Mouse (Mus musculus) 3134 (cell line): ENCODE measurements around the gene Cdc20b.

ENCODE experiments used
- DNase-seq: peaks from one replicate; pipeline ENCODE4 v3.0.0-alpha.2; 2011; ENCODE audit warnings: low spot score; ENCODE audit not compliant: insufficient read length; ENCODE audit errors: extremely low read depth

The Cdc20b gene

GRCm38 (mm10) chr13:113090489-113090888 lies 55.6 kb downstream of the Cdc20b start:
- no peak for DNase-seq

DNA sequence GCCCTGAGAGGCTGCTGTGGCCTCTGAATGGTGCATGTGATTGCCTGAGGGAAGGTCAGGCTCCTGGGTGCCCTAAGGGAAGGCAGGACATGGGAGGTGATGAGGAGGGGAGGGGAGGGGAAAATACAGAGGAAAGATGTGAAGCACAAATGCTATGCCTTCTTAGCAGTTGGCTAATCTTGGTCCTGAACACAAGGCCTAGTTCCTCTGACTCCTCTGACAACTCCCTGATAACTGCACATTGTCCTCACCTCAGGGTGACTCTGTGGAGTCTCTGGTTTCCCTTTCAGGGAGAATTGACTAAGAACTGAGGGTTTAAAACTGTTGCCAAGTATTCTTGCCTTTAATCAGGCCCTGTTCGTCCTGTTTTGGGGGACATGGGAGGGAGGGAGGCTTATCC lies 59.7 kb downstream of the Cdc20b start:
- DNase-seq: no peak

- DNase-seq: no peak
Measured at GRCm38 (mm10) chr13:113097011-113097410, 62.1 kb downstream of the Cdc20b start.

GRCm38 (mm10) chr13:113098406-113098805 lies 63.5 kb downstream of the Cdc20b start:
- no peak for DNase-seq

- DNase-seq: no peak
Measured at GRCm38 (mm10) chr13:113100879-113101278, 66.0 kb downstream of the Cdc20b start, which contains the start of gene Gzma. Gene Gzma, minus strand, starts transcription at chr13:113100981.

DNA sequence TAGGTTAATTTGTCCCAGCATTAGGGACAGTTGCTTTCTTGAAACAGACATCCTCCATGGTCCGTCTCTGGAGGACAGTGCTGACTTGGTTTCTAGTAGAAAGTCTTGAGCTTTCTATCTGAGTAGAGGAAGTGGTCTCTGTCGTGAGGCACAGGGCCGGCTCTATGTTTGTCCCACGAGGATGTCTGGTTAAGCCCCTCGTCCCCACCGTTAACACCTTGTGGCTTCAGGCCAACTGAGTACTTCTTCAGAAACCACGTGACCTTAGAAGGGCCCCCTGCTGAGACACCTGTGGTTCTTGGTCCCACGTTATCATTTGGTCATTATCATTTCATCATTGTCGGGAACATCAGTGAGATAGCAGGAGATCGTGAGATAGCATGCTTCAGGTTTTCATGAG lies 66.9 kb downstream of the Cdc20b start:
- no peak for DNase-seq

DNA sequence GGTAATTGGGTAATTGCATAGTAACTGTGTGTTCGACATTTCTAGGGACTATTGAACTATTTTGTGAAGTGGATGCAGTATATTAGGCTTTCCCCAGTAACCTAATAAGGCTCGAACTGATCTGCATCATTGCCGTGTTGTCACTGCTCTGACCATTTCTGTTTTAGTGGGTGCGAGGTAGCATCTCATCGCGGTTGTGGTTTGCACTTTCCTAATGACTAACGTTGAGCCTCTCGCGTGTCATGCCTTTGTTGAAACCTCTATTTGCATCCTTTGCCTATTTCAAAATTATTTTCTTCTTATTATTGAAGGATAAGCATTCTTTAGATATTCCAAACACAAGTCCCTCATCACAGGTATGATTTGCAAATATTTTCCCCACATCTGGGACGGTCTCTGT lies 69.8 kb downstream of the Cdc20b start:
- DNase-seq: no peak

DNA sequence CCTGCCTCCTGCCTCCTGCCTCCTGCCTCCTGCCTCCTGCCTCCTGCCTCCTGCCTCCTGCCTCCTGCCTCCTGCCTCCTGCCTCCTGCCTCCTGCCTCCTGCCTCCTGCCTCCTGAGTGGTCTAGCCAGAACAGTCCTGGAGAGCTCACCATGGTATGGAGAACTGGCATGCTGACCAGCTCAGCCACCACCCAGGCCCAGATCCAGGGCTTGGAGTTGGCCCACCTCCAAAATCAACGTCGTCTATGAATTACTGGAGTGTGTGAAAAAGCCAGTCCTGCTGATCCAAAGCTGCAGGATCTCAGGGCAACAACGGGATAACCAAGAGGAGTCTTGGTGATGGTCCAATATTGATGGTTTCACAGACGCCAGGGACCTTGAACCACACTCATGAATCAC lies 84.1 kb downstream of the Cdc20b start:
- peak; percentile 7 for DNase-seq

GRCm38 (mm10) chr13:113120324-113121237 lies 85.7 kb downstream of the Cdc20b start:
- no peak for DNase-seq

DNA sequence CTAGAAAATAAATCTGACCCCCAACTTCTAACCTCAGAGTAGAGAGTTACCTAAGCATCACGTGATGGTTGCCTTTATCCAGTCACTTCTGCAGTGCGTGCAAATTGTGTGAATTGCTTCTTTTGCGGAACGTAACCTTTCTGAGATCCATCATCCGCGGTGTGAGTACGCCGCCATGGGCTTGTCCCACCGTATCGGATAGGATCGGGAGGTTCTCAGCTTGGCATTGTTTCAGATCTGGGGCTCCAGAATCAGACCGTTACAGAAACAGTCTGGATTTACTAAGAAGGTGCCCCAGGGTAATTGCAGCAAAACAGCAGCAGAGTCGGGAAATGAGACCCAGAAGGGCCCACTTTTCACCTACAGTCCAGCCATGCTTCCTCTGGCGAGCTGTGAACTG lies 86.4 kb downstream of the Cdc20b start:
- no peak for DNase-seq

GRCm38 (mm10) chr13:113129974-113130373 lies 95.1 kb downstream of the Cdc20b start:
- no peak for DNase-seq

- DNase-seq: no peak
Measured at GRCm38 (mm10) chr13:113139597-113139996, 104.7 kb downstream of the Cdc20b start.
